Mouse (Mus musculus) heart, adult 11 months (tissue): ENCODE data around the gene Armc2.

Experiments used
- DNase-seq: peaks from one replicate; pipeline ENCODE4 v3.0.0; 2022

Gene Armc2

GRCm38 (mm10) chr10:42018016-42018949 is at the start of gene Armc2:
Gene Armc2 (minus strand): TSS chr10:42018442.
- peak; percentile 97 for DNase-seq

- DNase-seq = peak; percentile 87
Measured at GRCm38 (mm10) chr10:42064446-42064845, 46.2 kb upstream of the Armc2 start.

- peak; percentile 24 for DNase-seq
Measured at GRCm38 (mm10) chr10:42059522-42059921, 41.3 kb upstream of the Armc2 start.

- DNase-seq = peak; percentile 90
Measured at GRCm38 (mm10) chr10:42057746-42058145, 39.5 kb upstream of the Armc2 start.

GRCm38 (mm10) chr10:42057231-42057601 is 39.0 kb upstream of the Armc2 start:
- peak; percentile 90 for DNase-seq

- peak; percentile 85 for DNase-seq
Measured at GRCm38 (mm10) chr10:42056486-42057230, 38.4 kb upstream of the Armc2 start.

GRCm38 (mm10) chr10:42055224-42056165 is 37.3 kb upstream of the Armc2 start:
- peak; percentile 85 for DNase-seq

GRCm38 (mm10) chr10:42051069-42051468 is 32.8 kb upstream of the Armc2 start:
- DNase-seq = no peak

GRCm38 (mm10) chr10:42048648-42049047 is 30.4 kb upstream of the Armc2 start:
- DNase-seq = no peak

GRCm38 (mm10) chr10:42044574-42044973 is 26.3 kb upstream of the Armc2 start:
- no peak for DNase-seq

GRCm38 (mm10) chr10:42043307-42043706 is 25.1 kb upstream of the Armc2 start:
- DNase-seq = no peak

- DNase-seq = no peak
Measured at GRCm38 (mm10) chr10:42042881-42043280, 24.6 kb upstream of the Armc2 start.

- no peak for DNase-seq
Measured at GRCm38 (mm10) chr10:42042087-42042486, 23.8 kb upstream of the Armc2 start.

GRCm38 (mm10) chr10:42038571-42038970 is 20.3 kb upstream of the Armc2 start:
- DNase-seq = no peak

- no peak for DNase-seq
Measured at GRCm38 (mm10) chr10:42037301-42037870, 19.1 kb upstream of the Armc2 start.

GRCm38 (mm10) chr10:42036846-42037245 is 18.6 kb upstream of the Armc2 start:
- DNase-seq = no peak

- no peak for DNase-seq
Measured at GRCm38 (mm10) chr10:42033571-42033970, 15.3 kb upstream of the Armc2 start.

- peak; percentile 99 for DNase-seq
Measured at GRCm38 (mm10) chr10:42031021-42031420, 12.8 kb upstream of the Armc2 start.

GRCm38 (mm10) chr10:42029502-42029901 is 11.3 kb upstream of the Armc2 start:
- no peak for DNase-seq

- no peak for DNase-seq
Measured at GRCm38 (mm10) chr10:42027337-42027736, 9.1 kb upstream of the Armc2 start.

- no peak for DNase-seq
Measured at GRCm38 (mm10) chr10:42024406-42024805, 6.2 kb upstream of the Armc2 start.

GRCm38 (mm10) chr10:42021536-42021935 is 3.3 kb upstream of the Armc2 start:
- DNase-seq = no peak
